Mouse (Mus musculus) gastrocnemius, postnatal 4 days (tissue): ENCODE data around the gene Cdc14a. TPM values are rescaled to one million over a fixed set of nuclear protein-coding genes. Genes with fewer than 3 reads are reported as not detected.

Experiments used
- DNase-seq, 2 experiments: peaks; one replicate each; pipeline ENCODE4 v3.0.0; 2021 to 2022; ENCODE audit warnings: low spot score in 2 of 2, mixed read lengths in 2 of 2
- total RNA-seq, 2 experiments: library from RNA; stranded (reverse); gene quantifications; 2 replicates each; pipeline ENCODE4 v1.2.3; 2021

Gene Cdc14a
- total RNA-seq, 2 experiments from 2014 or later, result 11.8 to 15.8 TPM

- no peak for DNase-seq
These were observed 142.2 kb downstream of the Cdc14a start for GRCm38 (mm10) chr3:116281663-116282062.

DNA sequence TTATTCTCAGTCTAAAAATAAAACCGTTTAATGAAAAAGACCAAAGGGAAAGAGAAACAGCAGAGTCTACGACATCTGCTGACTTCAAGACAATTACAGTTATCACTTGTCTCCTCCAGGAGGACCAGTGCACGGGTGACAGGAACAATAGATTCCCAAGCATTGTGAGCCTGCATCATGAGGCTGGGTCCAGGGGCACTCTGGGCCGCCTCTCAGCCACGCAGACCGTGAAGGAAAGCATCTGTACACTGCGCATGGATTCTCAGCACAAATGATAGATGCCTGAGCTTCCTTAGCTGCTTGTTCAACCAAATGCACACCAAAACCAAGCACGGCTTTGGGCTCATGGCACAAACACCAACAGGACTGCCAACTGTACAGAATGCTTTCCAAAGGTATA, 146.7 kb downstream of the Cdc14a start:
- DNase-seq, result no peak

GRCm38 (mm10) chr3:116271679-116272078, 152.2 kb downstream of the Cdc14a start:
- DNase-seq, result no peak

GRCm38 (mm10) chr3:116267036-116267654, 156.7 kb downstream of the Cdc14a start:
- DNase-seq, result no peak

DNA sequence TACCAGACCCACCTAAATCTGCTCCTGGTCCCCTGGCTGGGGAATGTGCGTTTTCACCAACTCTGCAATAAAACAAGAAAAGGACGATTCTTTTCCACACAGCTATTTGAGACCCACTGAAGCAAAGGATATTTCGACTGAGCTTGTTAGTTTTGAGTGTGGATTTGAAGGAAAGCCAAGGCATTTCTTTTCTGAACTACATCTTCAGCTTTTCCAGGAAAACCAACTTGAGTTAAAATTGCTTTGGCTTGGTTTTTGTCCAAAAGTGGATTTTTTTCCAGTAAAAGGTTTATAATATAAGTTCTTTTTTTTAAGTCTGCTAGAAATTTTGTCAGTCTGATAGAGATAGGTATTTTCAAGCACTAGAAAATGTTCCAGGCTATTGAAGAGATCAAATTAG, 157.5 kb downstream of the Cdc14a start:
- no peak for DNase-seq

DNA sequence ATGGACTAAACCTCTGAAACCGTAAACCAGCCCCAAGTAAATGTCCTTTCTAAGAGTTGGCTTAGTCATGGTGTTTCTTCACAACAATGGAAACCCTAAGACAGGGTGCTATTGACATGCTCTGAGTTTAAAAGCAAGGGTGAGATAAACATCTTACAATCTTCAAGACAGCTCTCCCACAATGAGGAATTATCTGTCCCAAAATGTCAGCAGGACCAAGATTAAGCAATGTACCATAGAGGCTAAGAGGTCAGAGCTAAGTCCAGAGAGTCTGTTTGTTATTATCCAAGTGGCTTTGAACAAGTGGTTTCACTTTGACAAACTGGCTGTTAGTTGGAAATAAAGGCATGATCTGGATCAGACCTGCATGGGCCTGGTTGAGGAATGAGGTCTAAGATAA, 159.9 kb downstream of the Cdc14a start:
- no peak for DNase-seq

DNA sequence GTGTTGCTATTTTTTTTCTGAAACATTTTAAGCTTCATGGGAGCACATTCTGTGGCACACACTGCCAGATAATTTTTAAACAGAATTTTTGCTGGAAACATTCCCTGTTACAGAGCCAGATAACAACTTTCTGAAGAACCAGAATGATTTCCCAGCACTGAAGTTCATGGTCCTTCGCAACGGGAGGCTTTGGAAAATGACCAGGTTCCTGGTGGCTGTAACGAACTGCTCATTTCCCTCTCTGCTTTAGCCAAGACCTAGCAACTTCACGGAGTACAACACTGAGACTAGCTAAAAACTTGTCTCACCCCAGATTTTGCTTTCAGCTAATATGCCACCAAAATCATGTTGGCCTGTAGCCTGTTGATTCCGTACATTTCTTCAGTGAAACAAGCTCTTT, 160.8 kb downstream of the Cdc14a start:
- DNase-seq, result no peak

GRCm38 (mm10) chr3:116256104-116256503, 167.7 kb downstream of the Cdc14a start:
- DNase-seq, result no peak

DNA sequence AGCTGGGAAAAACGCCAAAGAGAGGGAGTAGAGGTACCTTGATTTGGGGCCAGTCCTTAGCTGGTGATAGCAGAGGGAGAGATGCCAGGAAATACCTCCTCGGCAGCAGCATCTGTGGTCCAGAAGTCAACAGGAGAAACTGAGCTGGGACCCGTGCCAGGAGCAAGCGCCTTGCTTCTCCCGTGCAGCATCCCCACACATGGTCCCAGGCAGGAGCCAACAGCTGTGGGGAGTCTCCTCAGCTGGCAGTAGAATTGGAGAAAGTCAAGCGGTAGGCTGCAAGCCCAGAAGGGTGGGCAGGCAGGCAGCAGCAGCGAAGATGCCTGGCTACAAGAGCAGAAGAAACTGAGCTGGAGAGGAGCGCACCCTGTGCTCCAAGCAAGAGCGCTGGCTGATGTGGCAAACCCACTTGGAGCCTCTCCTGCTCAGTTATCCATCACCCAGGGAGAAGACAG, 170.7 kb downstream of the Cdc14a start, which contains the start of gene Gpr88:
TSS of gene Gpr88 (minus strand) at position 427 of the 455 bp plus-strand sequence.
- peak; percentile 50 to 72 for DNase-seq

GRCm38 (mm10) chr3:116252255-116253040, 171.4 kb downstream of the Cdc14a start:
- DNase-seq, result peak; percentile 22 to 26

- peak; percentile 19 to 31 for DNase-seq
These were observed 172.2 kb downstream of the Cdc14a start for GRCm38 (mm10) chr3:116251481-116252254.

DNA sequence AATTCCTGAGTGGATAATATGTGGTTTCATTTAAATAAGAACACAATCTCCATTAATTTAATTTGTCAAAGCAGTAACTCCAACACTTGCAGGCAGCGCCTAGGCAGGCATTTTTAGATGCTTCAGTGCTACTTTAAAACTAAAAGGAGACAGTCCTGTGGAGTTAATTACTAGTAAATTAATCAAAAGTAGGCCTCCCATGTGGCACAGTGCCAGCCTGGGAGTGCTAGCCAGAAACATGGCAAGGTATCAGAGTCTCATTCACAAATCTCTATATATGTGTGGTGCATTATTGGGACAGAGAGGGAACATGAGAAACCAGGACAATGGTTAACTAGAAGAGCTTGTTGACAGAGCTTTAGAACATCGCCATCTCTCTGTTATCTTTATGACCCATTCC, 174.8 kb downstream of the Cdc14a start:
- DNase-seq, result no peak

DNA sequence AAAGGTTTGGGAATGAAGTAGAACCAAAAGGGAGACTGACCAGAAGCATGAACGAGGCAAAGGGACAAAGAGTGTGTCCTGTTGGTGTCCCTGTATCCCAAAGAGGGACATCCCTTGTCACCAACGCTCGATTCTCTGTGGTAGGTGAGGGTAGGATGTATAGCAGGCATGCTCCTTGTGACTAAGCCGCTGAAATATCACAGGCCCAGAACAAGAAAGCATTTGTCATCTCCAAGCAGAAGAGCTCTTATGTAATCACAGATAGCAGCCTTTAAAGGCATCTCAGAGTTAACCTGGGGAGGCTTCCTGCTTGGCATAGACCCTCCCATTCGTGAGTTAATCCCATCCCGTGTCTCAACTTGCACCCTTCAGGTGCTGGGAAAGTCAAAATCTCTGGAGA, 179.4 kb downstream of the Cdc14a start:
- DNase-seq, result no peak

- DNase-seq, result no peak
These were observed 181.1 kb downstream of the Cdc14a start for GRCm38 (mm10) chr3:116242685-116243084.

- DNase-seq, result no peak
These were observed 186.3 kb downstream of the Cdc14a start for GRCm38 (mm10) chr3:116237527-116237926.

DNA sequence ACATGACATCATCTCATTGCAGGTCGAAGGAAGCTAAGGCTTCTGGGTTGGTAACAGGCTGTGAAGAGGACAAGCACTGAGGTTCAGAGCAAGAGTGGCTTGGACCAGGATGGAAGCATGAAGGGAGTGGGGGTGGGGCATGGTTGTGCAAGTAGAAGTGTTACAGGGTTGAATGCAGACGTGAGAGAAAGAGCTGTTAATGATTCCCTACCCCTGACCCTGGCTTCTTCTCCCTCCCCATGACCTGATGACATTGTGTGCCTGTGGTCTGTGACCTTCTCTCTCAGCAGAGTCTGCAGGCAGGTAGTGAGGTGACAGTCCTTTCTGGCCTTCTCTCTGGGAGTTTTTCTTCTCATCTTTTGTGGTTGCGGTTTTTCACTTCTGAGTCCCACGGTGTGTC, 187.0 kb downstream of the Cdc14a start:
- DNase-seq, result no peak

- no peak for DNase-seq
These were observed 190.3 kb downstream of the Cdc14a start for GRCm38 (mm10) chr3:116233515-116233914.

DNA sequence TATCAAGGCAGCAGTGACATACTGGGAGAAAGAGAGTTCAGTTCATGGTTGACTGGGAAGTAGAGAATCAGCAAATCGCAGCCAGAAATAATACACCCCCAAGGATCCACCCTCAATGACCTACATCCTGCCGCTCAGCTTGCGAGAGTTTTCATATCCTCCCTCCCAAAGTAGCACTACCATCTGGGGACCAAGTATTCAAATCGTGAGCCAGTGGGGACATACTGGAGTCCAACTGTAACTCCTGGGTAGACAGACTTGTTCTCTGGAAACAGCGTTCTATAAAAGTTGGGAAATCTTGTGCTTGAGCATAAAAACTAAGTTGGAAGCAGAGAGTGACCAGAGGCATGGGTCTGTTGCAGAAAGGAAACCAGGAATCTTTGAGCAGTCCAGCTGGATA, 191.1 kb downstream of the Cdc14a start:
- DNase-seq, result no peak

DNA sequence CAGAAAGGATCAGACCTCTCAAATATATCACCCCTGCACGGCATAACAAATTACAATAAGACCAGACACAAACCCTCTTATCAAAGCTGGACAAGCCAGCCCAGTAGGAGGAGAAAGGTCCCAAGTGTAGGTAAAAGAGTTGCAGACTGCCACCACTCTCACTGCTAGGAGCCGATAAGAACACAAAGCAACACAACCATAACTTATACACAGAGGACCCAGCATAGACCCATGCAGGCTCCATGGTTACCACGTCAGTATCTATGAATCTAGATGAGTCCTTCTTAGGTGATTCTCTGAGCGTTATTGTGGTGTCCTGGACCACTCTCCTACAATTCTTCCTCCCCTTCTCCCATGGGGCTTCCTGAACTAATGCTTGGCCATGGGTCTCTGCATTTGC, 194.5 kb downstream of the Cdc14a start:
- DNase-seq, result no peak

DNA sequence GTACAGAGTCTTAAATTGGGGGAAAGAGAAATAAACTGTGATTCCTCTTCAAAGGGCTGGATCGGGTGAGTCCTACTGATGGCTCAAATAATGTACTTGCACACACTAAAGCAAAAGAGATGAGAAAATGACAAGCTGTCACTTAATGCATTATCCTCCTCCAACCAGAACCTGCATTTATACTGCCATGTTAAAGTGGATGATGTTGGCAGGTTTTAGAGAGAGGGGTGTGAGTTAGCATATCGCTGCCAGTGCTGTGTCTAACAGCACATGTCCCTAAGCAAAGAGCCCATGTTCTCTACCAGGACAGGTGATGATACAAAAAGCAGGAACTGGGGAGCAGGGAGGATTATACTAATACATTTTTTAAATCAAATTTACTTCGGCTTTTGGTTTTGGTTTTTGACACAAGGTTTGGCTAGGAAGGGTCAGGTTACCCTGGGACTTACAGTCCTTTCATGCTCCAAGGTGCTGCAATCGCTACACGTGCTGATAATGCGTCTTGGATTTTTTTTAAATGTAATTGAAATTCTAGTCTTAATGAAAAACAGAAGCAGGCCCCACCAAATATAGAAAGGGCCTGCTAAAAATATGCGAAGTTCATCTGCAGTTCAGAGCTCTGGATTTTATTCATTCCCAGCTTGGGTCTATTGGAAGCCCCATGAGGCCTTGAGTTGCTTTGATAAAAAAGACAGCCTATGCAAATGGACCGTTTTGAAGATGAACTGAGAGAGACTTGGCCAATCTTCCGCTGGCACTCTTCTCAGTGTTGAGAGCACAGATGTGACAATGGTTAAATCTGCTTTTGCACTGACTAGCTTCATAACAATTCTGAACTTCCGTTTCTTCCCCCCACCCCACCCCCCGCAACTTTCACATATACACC, 195.2 kb downstream of the Cdc14a start:
- no peak for DNase-seq

GRCm38 (mm10) chr3:116227383-116227782, 196.4 kb downstream of the Cdc14a start:
- DNase-seq, result no peak
